Mouse (Mus musculus): ENCODE data around the gene Adamts14.
A peak's percentile ranks its signal among the peaks of the same experiment; 100 is the strongest.

The Adamts14 gene

DNA sequence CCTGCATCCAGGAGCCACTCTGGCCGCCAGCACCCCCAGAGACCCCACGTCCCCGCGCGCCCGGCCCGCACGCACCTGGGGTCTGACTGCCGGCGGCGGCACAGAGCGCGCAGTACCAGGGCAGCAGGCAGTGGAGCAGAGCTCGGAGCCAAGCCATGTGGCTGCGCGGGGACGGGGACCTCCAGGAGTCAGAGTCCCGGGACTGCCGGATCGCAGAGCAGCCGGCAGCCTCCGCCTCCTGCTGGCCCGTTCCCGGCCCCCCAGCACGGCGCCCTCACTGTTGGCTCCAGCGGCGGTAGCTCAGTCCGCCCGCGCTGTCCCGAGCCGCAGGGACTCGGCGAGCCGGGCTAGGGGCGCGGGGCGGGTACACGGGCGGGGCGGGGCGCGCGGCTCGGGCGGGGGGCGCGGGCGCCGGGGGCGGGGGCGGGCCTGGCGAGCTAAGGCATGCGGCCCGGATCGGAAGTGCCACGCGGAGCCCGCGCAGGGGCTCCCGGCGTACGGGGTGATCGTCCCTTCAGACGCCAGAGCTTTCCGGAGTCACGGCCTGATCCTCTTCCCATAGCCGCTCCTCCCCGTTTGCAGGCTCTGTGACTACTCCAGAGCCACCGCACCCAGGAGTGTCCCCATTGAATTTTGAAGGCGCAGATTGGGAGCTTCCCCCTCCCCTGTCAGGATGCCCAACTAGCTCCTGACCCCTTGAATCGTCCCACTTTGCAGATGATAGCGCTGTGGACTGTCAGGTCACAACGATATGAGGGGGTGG is at the start of gene Adamts14:
Gene Adamts14 (minus strand): TSS at position 358 of the 763 bp plus-strand sequence.
- no peak for DNase-seq

DNA sequence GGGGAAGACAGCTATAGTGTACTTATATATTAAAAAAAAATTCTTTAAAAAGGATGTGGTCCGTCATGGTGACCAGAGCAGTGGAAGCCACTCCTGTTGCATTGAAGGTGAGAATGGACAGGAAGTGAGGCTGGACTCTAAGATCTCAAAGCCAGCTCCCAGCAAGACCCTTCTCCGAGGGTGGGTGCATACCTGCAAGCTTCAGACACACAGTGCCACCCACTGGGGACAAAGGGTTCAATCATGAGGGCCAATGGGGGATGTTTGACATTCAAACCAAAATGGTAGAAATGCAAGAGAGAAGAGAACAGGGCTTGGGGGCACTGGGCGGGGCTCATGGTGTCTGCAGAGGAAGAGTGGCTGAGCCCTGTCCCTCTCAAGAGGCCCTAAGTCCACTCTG is 45.3 kb upstream of the Adamts14 start:
- no peak for DNase-seq

DNA sequence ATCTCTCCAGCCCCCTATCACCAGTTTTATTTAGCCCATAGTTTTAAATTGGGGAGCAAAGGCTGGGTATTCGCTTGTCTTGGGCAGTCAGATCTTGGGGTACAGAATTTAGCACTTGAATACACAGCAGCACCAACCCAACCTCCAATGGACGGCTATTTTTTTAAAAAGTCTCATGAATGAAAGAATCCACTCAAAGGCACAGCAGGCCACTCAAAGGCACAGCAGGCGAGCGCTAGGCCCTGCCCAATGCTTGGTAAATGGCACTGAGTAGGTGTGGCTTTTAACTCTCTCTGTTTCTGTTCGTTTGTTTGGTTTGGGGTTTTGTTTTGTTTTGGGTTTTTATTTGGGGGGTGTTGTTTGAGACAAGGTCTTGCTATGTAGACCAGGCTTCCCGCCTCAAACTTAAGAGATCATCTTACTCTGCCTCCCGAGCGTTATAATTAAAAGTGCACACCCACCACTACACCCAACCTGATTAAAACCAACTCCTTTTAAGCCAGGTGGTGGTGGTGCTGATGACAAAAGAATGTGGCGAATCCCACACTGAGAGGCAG is 42.2 kb upstream of the Adamts14 start:
- DNase-seq = no peak

DNA sequence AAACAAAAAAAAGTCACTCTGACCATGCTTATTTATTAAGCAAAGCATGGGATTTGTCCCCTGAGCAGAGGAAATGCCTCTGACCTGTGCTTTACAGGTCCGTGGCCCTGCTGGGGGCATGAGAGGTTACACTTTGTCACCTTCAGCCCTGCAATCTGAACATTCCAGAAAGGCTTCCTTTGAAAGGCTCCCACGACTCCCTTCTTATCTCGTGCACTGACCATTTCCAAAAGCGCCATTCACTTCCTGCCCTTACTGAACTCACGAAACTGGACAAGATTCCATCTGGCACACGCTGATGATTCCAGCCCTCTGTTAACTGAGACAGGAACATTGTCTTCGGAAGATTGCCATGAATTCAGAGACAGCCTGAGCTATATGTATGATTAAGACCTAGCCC is 40.5 kb upstream of the Adamts14 start:
- DNase-seq = no peak

DNA sequence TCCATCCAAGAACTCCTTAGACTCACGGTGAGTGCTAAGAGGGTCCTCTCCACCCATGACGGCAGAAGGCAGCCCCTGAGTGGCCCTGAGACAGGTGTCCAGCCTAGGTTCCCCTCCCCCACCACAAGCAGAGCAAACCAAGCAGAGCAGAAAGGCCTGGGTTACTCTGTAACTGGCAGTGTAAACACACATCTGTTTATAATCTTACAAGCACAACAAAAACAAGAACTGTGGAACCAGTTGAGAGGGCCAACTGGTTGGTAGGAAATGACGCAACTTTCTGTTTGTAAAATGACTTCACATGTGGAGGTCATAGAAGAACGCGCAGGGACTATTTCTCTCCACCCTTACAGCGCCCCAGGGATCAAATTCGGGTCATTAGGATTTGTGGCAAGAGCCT is 39.5 kb upstream of the Adamts14 start:
- DNase-seq = no peak

DNA sequence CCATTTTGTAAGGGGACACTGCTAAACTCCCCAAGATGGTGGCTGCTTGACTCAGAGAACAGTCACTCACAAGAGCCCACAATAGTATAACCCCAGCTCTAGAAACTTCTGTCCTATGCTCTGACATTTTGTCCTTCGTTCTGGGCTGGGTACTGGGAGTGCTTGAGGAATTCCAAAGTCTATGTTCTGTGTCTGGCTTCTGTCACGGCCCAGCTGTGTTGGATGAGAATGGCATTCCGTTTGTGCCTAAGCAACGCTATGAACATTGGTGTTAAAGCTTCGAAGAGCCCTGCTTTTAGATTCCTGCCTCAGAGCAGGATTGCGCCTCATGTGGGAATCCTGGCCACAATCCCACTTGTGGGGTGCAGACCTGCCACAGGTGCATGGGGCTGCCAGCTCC is 38.9 kb upstream of the Adamts14 start:
- no peak for DNase-seq

DNA sequence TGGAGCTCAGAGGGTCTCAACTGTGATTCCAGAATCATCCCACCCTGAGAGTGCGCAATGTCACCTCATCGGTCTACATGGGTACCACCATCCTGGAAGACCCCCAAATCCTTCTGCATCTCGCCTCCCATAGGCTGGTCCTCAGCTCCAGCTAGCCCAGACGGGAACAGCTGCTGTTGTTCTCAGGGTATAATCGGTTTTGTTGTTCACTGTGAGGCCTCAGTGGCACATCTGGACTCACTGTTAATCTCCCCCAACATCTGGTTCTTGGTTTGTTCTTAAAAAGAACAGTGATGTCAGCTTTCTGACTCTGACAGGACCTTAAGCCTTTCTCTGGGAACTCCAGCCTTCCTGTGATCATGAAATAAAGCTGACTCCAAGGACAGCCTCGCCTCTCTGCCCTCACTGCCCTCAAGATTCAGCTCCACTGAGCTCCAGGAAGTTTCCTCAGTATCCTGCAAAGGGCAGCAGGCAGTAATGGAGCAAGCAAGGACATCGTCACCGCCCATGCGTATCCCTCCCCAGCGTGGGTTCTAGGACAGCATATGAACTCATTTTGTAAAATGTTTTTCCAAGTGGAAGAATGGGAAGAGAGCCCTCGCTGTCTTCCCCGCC is 35.6 kb upstream of the Adamts14 start:
- DNase-seq = no peak

DNA sequence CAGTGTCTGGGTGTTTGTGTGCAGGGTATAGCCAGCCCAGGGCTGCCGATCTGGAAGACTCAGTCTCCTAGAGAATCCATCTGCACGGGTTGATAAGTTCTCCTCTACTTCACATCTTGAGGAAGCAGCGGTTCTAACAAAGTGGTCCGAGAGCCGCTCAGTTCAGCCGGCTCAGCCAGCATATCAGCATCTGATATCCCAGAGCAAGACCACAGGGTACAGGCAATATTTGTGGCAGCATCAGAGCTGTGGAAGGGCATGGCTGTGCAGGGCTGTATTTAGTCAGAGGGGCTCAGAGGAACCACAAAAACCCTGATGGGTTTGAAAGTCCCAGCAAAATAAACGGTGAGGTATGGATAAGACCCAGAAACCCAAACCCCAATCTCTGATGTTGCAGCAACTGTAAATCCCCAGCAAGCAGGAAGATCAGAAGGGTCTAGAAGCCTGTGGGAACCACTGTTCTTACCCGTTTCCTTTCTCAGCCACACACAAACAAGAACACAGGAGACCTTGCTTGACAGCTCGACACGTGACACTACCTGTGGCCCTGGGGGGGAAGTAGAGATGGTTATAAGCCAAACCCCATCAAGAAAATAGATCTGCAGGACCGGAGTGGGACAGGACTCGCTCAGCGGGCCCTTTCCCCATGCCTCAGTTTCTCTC is 32.8 kb upstream of the Adamts14 start:
- no peak for DNase-seq

DNA sequence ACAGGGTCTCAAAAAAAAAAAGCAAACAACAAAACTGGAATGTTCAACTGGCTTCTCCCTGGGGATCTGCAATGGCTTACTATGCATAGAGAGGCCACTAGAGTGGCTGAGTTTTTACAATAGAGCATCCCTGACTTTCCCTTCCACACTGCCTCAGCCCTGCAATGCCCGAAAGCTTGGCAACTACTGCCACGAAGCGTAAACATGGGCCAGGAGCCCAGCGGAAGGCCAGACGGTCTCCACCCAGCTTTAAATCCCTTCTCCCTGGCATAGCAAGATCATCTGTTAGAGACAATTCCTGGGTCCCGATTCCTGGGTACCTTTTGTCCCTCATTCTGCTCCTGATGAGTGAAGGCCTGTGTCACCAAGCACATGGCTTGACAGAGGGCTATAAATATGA is 30.8 kb upstream of the Adamts14 start:
- no peak for DNase-seq

DNA sequence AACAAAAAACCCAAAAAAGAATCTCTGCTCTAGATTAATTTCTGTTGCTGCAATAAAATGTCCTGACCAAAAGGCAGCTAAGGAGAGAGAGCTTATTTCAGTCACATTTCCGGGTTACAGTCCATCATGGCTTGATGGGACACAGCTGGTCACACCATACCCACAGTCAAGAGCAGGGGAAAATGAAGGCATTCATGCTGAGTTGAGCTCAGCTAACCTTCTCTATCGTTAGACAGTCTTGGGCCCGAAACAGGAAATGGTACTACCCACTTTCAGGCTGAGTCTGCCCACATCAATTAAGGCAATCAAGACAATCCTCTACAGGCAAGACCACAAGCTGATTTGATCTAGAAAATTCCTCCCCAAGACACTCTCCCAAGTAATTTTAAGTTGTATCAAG is 27.8 kb upstream of the Adamts14 start:
- no peak for DNase-seq

DNA sequence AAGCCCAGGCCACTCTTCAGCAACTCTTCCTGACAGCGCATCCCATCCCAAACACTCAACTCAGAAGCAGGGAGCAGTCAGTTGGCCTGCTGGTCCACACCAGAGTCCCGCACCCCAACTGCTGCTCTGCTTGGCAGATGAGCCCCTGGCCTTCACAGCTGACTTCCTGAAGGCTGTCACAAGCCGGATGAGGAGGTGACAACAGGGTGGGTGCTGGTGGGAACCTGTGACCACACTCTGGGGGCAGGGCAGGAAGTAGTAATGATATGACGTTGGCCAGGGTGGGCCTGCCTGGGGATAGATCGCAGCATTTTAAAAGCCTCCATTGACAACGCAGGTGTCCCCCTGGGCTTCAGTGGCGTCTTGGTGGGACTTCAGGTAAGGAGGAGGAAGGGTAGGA is 24.2 kb upstream of the Adamts14 start, which contains the start of gene Prf1:
Gene Prf1 (plus strand): TSS at position 357 of the 400 bp plus-strand sequence.
- no peak for DNase-seq

DNA sequence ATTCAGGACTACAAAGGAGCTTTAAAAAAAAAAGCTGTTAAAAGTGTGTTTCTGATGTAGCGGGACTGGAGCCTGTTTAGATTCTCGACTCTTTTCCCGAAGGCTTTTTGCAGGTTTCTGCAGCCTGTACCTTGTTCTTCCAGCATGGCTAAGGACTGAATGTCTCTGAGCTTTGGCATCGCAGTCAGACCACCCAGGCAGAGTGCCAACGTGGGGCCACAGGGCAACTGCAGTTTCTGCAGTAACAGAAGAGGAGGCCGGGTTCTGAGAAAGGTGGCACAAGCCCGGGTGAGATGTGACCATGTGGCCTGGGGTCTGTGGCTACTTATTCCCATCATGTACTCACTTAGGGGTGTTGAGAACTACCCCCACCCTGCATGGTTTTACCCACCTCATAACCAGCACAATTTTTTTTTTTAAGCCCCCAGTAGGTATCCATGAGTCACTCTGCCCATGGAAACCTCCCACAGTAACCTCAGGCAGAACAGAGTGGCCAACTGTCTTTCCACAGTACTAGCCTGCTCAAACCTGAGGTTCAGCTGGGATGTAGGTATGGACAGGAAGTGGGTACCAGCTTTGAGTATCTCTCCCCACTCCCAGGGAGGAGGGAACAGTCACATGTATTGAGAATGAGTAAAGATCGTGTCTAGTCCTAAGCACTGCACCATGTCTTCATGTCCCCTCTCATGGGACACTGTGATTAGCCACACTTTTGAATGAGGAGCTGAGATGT is 23.6 kb upstream of the Adamts14 start:
- DNase-seq = no peak

DNA sequence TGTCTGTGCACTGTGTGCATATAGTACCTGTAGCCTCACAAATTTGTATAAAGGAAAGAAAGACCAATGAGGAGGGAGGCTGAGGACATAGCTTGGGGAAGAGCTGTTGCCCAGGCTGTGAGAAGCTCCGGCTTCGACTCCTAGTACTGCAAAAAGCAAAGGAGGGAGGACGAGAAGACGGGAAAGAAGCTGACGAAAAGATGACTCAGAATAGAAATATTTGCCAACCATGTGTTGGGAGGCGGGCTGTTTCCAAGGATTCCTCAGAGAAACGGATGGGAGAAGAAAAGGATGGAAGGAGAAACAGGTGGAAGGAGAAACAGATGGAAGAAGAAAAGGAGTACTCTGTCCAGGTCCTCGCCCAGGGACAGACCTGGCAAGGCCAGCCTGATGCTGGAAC is 21.0 kb upstream of the Adamts14 start:
- peak; percentile 36 for DNase-seq

DNA sequence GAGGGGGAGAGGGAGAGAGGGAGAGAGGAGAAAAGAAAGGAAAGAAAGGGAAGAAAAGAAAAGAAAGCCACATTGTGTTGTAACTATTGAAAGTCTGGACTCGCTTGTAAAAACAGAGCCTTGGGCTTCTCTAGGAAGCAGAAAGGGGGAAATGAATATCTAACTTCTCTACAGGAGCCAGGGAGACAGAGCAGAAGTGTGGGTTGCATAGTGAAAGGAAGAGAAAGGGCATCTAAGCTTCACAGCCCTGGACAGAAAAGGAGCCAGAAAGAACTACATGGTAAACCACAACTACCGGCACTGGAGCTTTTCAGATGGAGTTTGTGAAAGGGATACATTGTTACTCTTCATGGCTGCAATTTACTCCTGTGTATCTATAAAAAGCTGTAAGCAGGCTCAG is 17.2 kb upstream of the Adamts14 start:
- no peak for DNase-seq

DNA sequence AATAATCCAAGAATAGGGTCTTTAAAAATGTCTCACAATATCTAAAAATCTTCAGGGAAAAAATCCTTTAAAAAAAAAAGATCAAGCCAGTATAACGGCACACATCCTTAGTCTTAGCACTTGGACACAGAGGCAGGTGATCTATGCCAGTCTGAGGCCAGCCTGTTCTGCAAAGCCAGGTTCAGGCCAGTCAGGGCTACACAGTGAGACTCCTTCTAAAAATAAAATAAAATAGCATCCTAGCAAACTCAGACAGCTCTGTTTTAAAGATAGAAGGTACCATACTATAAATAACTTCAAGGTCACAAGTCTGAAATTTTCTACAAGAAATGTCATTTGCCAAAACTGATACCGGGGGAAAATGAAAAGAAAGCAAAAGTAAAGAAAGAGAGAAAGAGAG is 16.8 kb upstream of the Adamts14 start:
- no peak for DNase-seq

DNA sequence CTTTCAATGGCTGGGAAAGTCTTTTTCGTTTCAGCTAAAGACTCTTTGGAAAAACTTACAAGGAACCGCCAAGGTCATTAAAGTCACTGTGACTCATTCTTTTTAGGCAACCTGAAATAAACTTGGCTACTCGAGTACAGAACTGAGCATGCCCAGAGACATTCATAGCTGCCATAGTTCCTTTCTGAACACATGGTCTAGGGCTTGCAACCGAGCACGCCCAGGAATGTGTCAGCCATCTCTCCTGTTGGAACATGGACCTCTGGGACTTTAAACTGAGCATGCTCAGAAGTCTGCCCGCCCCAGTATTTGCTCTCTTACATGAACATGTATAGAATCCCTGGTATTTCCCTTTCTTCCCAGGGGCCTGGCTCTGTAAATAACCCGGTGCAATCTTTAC is 13.0 kb upstream of the Adamts14 start:
- DNase-seq = no peak

DNA sequence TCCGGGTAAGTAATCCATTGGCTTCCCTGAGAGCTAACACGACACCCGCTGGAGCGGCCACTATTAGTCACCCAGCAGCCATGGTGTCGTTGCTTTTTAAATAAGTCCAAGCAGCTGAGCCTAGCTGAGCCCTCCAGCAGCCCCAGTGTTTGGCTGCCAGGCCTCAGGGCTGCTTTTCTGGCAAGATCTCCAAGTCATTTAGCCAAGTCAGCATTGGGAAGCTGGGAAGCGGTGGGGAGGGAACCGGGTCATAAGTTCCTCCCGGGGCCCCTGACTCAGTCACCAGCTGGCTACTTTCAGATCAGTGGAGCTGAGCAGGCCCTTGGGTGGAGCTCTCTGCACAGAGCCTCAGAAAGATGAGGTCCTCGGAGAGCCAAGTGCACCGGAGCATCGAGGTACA is 12.0 kb upstream of the Adamts14 start:
- DNase-seq = no peak

DNA sequence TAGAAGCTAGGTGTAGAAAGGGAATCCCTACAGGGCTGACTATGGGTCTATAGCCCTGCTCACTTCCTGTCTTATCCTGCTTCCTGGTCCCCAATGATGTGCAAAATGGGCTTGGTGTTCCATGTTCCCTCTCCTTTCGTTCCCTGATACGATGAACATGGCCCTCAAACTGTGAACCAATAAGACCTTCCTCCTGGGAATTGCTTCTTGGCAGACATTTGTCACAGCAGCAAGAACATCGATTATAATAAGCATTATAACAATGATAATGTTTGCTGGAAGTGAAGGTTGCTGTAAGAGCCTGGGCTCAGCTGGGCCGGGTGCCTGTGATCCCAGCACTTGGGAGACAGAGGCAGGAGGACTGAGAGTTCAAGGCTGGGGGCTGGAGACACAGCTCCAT is 11.1 kb upstream of the Adamts14 start:
- no peak for DNase-seq

DNA sequence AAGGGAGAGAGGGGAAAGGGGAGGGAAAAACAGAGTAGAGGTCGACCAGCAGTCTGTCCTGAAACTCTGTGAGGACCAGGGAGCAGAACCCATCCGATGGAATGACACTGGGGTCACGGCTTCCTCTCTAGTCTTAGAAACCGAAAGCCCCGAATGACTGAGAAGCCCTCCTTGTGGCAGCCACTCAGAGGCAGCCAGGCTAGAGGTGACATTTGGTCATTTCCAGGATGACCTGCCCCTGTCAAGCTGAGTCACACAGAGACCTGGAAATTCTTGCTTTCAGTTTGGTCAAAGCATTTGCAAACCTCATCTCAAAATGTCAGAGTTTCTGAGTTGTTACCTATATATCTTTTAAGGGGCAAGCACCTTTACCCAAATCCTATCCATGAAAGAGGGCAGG is 7.9 kb upstream of the Adamts14 start:
- no peak for DNase-seq

DNA sequence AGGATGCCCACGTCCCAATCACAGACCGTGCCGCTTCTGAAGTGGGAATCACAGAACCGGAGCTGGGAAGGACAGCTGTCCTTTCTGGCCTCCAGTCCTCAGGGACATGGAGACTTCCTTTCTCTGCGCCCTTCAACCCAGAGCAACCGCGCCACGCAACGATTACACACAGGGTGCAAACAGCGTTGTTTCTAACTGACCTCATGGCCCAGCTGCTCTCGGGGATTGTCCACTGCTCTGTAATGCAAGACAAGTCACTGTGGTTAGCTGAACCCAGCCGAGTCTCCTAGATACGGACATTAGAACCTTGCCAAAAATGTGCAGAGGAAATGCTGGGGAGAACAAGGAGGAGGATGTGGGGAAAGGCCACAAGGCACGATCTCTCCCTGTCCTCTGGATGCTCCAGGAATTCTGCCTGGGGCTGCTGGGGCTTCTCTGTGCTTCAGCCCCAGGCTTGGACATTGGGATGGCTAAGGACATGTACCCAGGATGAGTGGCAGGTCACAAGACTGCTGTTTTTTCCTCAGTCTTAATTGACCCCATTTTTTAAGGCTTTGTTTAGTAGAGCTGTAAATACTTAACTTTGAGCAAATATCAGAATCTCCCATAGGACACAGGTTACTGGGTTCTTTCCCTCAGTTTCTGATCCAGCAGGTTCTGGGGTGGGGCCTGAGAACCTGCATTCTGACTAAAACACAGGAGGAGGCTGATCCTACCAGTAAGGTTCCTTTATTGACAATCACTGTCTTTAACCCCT is 4.9 kb upstream of the Adamts14 start:
- no peak for DNase-seq

DNA sequence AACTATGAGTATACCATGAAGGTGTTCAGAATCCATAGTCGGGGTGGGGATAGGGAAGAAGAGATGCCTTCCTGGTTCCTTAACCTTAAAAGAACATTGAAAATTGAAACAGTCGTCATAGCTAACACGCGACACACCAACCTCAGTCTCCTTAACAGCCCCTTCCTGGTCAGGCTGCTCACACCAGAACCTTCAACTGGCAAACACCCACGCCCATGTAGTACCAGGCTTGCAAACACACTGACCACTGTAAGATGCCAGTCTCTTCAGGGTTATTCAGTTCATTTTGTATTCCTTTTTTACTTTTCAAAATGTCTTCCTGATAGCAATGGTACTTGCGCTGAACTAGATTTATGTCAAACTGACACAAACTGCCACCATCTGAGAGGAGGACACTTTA is 3.8 kb upstream of the Adamts14 start:
- DNase-seq = no peak

DNA sequence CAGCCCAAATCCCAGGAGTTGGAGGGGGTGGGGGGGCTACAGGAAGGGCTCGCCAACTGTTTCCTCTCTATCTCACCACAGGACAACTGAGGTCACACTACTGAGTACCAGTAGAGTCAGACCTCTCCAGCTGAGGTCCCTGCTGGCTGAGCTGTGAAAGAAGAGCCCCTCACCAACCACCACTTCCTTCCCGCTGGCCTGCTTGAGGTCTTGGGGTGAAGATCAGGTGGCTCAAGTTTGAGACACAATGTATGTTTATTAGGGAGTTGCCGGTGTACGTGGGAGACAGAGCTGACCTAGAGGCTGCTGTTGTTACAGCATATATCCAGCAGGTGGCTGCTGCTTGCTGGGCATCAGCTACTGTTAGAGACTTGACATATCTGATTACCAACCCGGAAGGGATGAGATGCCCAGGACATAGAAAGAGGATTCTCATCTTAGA is 2.5 kb upstream of the Adamts14 start:
- no peak for DNase-seq
